Mouse (Mus musculus) heart, embryonic 14.5 days (tissue): ENCODE measurements around the gene Tchp. TPM values are rescaled to one million over a fixed set of nuclear protein-coding genes. Genes with fewer than 3 reads are reported as not detected.

Source experiments
- ATAC-seq: fragments of 200-750 bp; cut with Nextera tagmentation; 2 replicates; pipeline ENCODE4 v1.8.0; 2017; ENCODE audit warnings: low read depth, moderate TSS enrichment; ENCODE audit not compliant: insufficient number of reproducible peaks, insufficient read depth, low FRiP score
- H3K27ac ChIP-seq, 2 experiments: fragments of 200-500 bp in 1 of 2; fragments of 300-500 bp in 1 of 2; sonication (generic) in 1 of 2; replicated peaks in 1 of 2; 2 replicates each; pipeline ENCODE4 v1.5.1; 2012 to 2014; ENCODE audit warnings: low read depth in 2 of 2, low read length in 2 of 2, control low read depth in 1 of 2, mild to moderate bottlenecking in 1 of 2, mixed read lengths in 1 of 2; ENCODE audit not compliant: control insufficient read depth in 1 of 2, insufficient read depth in 1 of 2
- H3K27me3 ChIP-seq: fragments of 300-500 bp; sonication (generic); 2 replicates; pipeline ENCODE4 v1.6.1; 2014; ENCODE audit warnings: mild to moderate bottlenecking, low read length, control low read depth; ENCODE audit not compliant: control insufficient read depth, insufficient read depth
- H3K36me3 ChIP-seq: fragments of 300-500 bp; sonication (generic); 2 replicates; pipeline ENCODE4 v1.6.1; 2014; ENCODE audit warnings: mild to moderate bottlenecking, control low read depth, low read length, mixed read lengths; ENCODE audit not compliant: control insufficient read depth, insufficient read depth
- H3K4me1 ChIP-seq, 2 experiments: fragments of 200-500 bp in 1 of 2; fragments of 300-500 bp in 1 of 2; sonication (generic) in 1 of 2; 2 replicates each; pipeline ENCODE4 v1.6.1; 2012 to 2014; ENCODE audit warnings: low read length in 2 of 2, control low read depth in 1 of 2, mixed read lengths in 1 of 2; ENCODE audit not compliant: control insufficient read depth in 2 of 2, insufficient read depth in 2 of 2
- H3K4me2 ChIP-seq: fragments of 300-500 bp; sonication (generic); 2 replicates; pipeline ENCODE4 v1.6.1; 2014; ENCODE audit warnings: mild to moderate bottlenecking, low read length
- H3K4me3 ChIP-seq, 2 experiments: fragments of 200-500 bp in 1 of 2; fragments of 300-500 bp in 1 of 2; sonication (generic) in 1 of 2; 2 replicates each; pipeline ENCODE4 v1.5.1; 2012 to 2014; ENCODE audit warnings: low read length in 2 of 2, mild to moderate bottlenecking in 2 of 2, control low read depth in 1 of 2, low read depth in 1 of 2, moderate library complexity in 1 of 2; ENCODE audit not compliant: control insufficient read depth in 1 of 2, insufficient read depth in 1 of 2
- H3K9ac ChIP-seq: fragments of 300-500 bp; sonication (generic); 2 replicates; pipeline ENCODE4 v1.6.1; 2014; ENCODE audit warnings: mild to moderate bottlenecking, low read length
- H3K9me3 ChIP-seq: fragments of 300-500 bp; sonication (generic); 2 replicates; pipeline ENCODE4 v1.6.1; 2016; ENCODE audit warnings: low read length, control low read depth; ENCODE audit not compliant: control insufficient read depth
- WGBS: fragments of 180-500 bp; shearing (Covaris S2); extraction: QIAGEN DNeasy Blood & Tissue Kit; methylation state at CpG from one replicate; pipeline ENCODE4 v1.1.7; 2014; 5-methylcytosine and 5-hydroxymethylcytosine counted together
- polyA plus RNA-seq: library from polyadenylated mRNA; unstranded; fragments of >200 nt; fragmentation: Nextera tagmentation; extraction: Ambion mirVana; gene quantifications from 2 replicates; pipeline ENCODE4 v1.2.1, GENCODE M21; 2014

Tchp gene
- polyA plus RNA-seq, 1 experiment from 2014 or later: 6.8 TPM

GRCm38 (mm10) chr5:114753384-114753783 lies 45.8 kb downstream of the Tchp start:
- no peak overlapping the region for H3K9ac ChIP-seq
- H3K36me3 ChIP-seq: peaks cover 95% of the 10 kb centered on the region
- WGBS: 89% methylated on average over 12 of the region's 12 CpGs
- H3K9me3 ChIP-seq: no peaks in the 10 kb centered on the region
- H3K27ac ChIP-seq: no peak overlapping the region
- H3K4me3 ChIP-seq: no peak overlapping the region
- H3K4me1 ChIP-seq: no peaks in the 10 kb centered on the region
- no peaks in the 10 kb centered on the region for H3K27me3 ChIP-seq
- no peak for ATAC-seq
- no peak overlapping the region for H3K4me2 ChIP-seq

GRCm38 (mm10) chr5:114759536-114760090 lies 52.1 kb downstream of the Tchp start:
- Histone ChIP-seq H3K27me3 (no peaks in the 10 kb centered on the region), H3K27ac (no peak overlapping the region), H3K9ac (no peak overlapping the region), H3K4me3 (no peak overlapping the region), H3K4me2 (no peak overlapping the region), H3K4me1 (peaks cover 0 to 3% of the 10 kb centered on the region in 2 experiments; a peak in 2 of 4 replicates), H3K9me3 (no peaks in the 10 kb centered on the region), H3K36me3 (peaks cover 94% of the 10 kb centered on the region)
- WGBS: 86% methylated on average over 5 of the region's 5 CpGs
- ATAC-seq: no peak

- WGBS: 33% methylated on average over 8 of the region's 8 CpGs
- H3K9me3 ChIP-seq: no peaks in the 10 kb centered on the region
- H3K36me3 ChIP-seq: peaks cover 88% of the 10 kb centered on the region
- H3K27ac ChIP-seq: peak overlapping the region; percentile 11 to 14; a peak in 1 of 4 replicates
- peaks cover 0 to 3% of the 10 kb centered on the region in 2 experiments; a peak in 2 of 4 replicates for H3K4me1 ChIP-seq
- ATAC-seq: no peak
- no peak overlapping the region for H3K4me3 ChIP-seq
- H3K4me2 ChIP-seq: no peak overlapping the region
- no peak overlapping the region for H3K9ac ChIP-seq
- no peaks in the 10 kb centered on the region for H3K27me3 ChIP-seq
Measured at GRCm38 (mm10) chr5:114761980-114762379, 54.4 kb downstream of the Tchp start.

- no peak for ATAC-seq
- Histone ChIP-seq H3K4me2 (no peak overlapping the region), H3K36me3 (peaks cover 60% of the 10 kb centered on the region), H3K4me3 (no peak overlapping the region), H3K9ac (no peak overlapping the region), H3K27ac (no peak overlapping the region), H3K27me3 (no peaks in the 10 kb centered on the region), H3K9me3 (no peaks in the 10 kb centered on the region), H3K4me1 (peaks cover 0 to 3% of the 10 kb centered on the region in 2 experiments; a peak in 2 of 4 replicates)
- 89% methylated on average over 18 of the region's 18 CpGs for WGBS
Measured at GRCm38 (mm10) chr5:114764812-114765735, 57.5 kb downstream of the Tchp start.

- Histone ChIP-seq H3K4me3 (no peak overlapping the region), H3K27ac (no peak overlapping the region), H3K27me3 (no peaks in the 10 kb centered on the region), H3K4me2 (no peak overlapping the region), H3K9me3 (no peaks in the 10 kb centered on the region), H3K4me1 (peaks cover 0 to 3% of the 10 kb centered on the region in 2 experiments; a peak in 2 of 4 replicates), H3K9ac (no peak overlapping the region), H3K36me3 (peaks cover 44% of the 10 kb centered on the region)
- WGBS: 75% methylated on average over 8 of the region's 8 CpGs
- no peak for ATAC-seq
Measured at GRCm38 (mm10) chr5:114766686-114767085, 59.1 kb downstream of the Tchp start.

GRCm38 (mm10) chr5:114767185-114767584 lies 59.6 kb downstream of the Tchp start:
- no peak for ATAC-seq
- Histone ChIP-seq H3K36me3 (peaks cover 39% of the 10 kb centered on the region), H3K4me2 (no peak overlapping the region), H3K4me3 (no peak overlapping the region), H3K4me1 (peaks cover 0 to 8% of the 10 kb centered on the region in 2 experiments; a peak in 3 of 4 replicates), H3K27ac (no peak overlapping the region), H3K9me3 (no peaks in the 10 kb centered on the region), H3K9ac (no peak overlapping the region), H3K27me3 (no peaks in the 10 kb centered on the region)
- WGBS: 77% methylated on average over 7 of the region's 7 CpGs

GRCm38 (mm10) chr5:114769786-114770185 lies 62.2 kb downstream of the Tchp start:
- Histone ChIP-seq H3K4me3 (no peak overlapping the region), H3K9me3 (no peaks in the 10 kb centered on the region), H3K4me2 (no peak overlapping the region), H3K36me3 (peaks cover 15% of the 10 kb centered on the region), H3K9ac (no peak overlapping the region), H3K4me1 (peaks cover 0 to 11% of the 10 kb centered on the region in 2 experiments; a peak in 3 of 4 replicates), H3K27me3 (no peaks in the 10 kb centered on the region), H3K27ac (no peak overlapping the region)
- 88% methylated on average over 8 of the region's 8 CpGs for WGBS
- ATAC-seq: no peak
